Mouse (Mus musculus): ENCODE measurements around the gene Wnt7a.
A peak's percentile ranks its signal among the peaks of the same experiment; 100 is the strongest.

The Wnt7a gene

DNA sequence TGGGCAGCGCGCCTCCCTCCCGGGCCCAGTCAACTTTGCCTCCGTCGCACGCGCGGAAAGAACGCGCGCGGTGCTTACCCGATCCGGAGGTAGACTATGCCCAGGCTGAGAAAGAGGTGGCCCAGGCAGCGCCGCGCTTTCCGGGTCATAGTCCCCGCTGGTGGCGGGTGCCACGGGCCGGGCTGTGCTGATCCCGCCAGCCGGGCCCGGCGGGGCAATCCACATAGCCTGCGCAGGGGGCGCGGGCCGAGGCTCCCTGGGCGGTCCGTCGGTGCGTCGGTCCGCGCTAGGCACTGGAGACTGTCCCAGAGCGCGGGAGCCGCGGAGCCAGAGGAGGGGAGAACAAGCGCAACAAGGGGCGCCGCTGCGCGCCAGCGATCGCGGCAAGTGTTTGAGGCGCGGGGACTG is at the start of gene Wnt7a:
Gene Wnt7a, minus strand, starts transcription at position 403 of the 408 bp plus-strand sequence.
- no peak for DNase-seq (ENCODE audit: low spot score)

DNA sequence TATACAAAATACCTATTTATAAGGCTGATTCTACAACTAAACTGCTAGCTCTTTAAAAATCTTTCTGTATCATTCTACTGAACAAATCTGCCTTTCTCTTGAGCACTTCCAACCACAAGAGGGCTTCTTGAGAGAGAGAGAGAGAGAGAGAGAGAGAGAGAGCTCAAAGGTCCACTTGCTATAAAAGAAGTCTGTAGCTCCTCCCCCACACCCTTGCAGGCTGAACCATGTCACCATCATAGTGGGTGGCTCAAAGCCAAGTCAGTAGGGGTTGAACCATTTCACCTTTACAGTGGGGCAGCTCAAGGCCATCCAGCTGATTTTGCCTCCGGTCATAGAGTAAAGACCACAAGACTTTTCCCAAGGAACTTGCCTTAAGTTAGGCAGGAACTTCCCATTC is 48.3 kb upstream of the Wnt7a start:
- DNase-seq (ENCODE audit: low spot score): no peak

DNA sequence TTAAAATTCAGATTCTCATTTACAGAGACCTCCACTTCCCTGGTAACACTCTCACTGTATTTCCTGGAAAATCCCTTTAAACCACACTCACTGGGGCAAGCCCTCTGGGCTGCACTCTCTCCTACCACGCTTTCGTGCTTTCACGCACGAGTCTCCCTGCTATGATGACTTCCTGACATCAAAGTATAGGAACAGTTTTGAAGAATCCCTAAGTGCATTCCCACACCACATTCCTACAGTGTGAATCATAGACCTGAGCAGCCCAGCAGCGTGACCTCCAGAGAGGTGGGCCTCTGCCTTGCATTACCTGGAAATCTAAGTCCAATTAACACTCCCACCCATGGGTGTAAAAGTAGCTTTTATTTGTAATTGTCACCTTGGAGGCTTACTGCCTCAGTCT is 43.4 kb upstream of the Wnt7a start:
- no peak for DNase-seq (ENCODE audit: low spot score)

GRCm38 (mm10) chr6:91452056-91452455 is 40.9 kb upstream of the Wnt7a start:
- DNase-seq (ENCODE audit: low spot score): no peak

GRCm38 (mm10) chr6:91449472-91450225 is 38.5 kb upstream of the Wnt7a start:
- no peak for DNase-seq (ENCODE audit: low spot score)

DNA sequence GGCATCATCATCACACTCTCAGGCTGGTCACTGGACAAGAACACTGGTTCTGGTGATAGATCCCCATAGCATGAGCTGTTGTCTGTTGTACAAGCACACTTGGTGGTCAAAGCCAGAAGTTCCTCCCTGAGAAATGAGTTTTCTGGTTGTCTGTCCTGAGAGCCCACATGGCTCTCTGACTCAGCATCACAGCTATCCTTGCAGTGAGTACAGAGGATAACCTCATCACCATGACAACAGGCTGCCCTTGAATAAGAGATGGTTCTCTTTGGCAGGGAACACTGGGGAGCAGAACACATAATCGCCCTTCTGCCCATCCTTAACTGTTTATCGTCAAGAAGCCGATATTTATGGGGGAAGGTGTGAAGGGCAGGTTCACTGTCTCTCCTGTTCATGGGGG is 34.2 kb upstream of the Wnt7a start:
- no peak for DNase-seq (ENCODE audit: low spot score)

- DNase-seq (ENCODE audit: low spot score): no peak
These were observed 30.0 kb upstream of the Wnt7a start for GRCm38 (mm10) chr6:91441145-91441662.

DNA sequence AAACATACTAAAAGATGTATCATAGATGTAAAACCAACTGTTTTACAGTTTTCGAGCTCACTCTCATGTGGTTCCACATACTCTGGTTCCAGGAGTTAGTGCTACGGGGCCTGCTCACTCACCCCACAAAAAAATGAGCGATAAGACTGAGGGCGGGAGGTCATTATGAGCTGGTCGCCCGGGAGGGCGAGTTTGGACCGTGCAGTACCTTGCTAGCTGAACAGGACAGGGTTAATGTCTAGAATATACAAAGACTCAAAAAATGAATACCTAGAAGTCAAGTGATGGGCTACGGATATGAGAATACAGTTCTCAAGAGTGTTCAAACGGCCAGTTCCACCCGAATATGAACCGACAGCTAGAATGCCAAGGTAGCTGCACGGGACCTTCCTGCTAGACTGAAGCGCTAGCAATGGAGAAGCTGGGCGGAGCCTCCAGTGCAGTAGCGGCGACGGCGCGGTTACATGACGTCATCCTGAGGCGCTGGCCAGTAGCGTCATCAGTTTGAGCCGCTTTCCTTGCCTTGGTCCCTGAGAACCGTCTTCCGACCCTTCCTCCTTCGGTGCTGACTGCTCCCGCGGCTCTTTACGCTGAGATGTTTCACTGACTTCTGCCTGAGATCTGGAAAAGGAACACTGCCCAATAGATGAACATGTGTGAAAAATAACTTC is 29.4 kb upstream of the Wnt7a start:
- peak; percentile 93 for DNase-seq (ENCODE audit: low spot score)

GRCm38 (mm10) chr6:91424151-91424550 is 13.0 kb upstream of the Wnt7a start:
- DNase-seq (ENCODE audit: low spot score): no peak

DNA sequence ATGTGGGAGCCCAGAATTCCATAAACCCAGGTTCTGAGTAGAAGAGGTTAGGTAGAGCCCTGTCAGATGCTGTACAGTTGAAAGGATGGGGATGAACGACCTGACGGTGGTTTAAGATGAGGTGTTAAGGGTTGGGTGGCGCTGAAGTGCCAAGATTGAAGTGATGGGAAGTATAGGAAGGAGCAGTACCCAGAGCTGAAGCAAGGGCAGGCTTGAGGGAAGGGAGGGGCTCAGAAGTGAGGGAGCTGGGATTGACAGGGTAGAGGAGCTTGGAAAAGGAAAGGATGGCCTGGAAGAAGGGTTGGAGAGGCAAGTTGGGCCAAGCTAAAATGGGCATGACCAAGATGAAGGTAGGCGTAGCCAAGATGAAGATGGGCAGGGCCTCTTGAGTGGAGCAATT is 10.5 kb upstream of the Wnt7a start:
- no peak for DNase-seq (ENCODE audit: low spot score)

DNA sequence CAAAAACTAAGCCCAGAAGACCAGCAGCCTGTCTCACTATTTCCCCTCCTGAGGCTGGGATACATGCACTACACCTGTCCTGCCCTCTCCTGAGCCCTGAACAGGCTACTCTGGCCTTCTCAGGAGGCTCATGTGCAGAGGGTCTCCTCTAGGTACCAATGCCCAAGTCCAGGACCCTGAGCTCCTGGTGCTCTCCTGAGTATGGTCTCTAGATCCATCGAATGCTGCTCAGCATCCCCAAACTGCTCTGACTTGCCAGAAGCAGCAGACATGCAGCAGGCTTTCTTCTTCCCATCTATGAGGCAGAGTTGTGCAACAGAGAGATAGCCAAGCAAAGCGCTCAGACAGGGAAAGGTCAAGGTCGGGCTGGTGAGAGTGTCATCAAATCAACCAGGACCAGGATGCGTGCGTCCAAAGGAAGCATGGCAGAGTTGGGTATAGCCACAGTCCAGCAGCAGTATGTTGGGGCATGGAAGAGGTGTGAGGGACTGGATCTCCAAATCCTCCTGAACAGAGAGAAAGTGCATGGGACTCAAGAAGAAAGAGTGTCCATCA is 6.2 kb upstream of the Wnt7a start:
- no peak for DNase-seq (ENCODE audit: low spot score)

- no peak for DNase-seq (ENCODE audit: low spot score)
These were observed 5.0 kb upstream of the Wnt7a start for GRCm38 (mm10) chr6:91416146-91416545.

DNA sequence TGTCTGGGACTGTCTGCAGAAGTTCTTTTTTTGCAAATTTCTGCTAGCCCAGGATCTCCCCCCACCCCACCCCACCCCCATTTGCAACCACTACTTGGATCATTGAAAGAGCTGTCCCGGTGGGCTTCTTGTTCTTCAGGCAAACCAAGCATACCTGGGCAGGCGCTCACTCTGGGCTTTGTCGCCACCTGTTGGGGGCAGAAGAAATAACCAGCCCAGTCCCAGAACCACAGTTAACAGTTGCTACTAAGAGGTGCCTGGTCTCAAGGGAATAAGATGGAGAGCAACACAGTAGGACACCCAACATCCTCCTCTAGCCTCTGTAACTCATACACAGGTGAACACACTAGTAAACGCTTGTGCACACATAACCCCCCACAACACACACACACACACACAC is 3.7 kb upstream of the Wnt7a start:
- no peak for DNase-seq (ENCODE audit: low spot score)

DNA sequence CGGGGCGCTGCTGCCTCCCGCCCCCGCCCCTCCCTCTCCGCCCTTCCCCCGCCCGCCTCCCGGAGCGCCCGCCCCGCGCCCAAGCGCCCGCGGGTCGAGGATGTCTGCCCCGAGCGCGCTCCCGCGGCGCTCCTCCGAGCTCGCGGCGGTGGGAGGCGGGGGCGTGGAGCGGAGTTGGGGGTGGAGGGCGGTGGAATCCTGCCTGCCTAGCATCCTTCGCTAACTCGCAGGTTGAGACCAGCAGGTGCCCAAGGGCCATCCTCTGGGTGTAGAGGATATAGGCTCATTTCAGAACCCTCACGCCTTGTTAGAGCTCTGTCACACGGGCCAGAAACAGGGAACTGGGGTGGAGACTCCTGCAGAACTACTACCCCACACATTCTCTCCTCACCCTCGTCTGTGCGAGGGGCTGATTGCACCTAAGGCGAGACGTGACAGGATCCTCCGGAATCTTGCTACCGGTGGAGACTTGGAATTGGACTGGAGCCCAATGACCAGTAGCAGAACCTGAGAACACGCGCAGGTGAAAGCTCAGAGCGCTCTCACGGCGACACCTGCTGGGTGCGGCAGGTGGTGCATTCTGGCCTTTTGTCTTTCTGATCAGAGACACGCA is 312 bp upstream of the Wnt7a start:
- peak; percentile 37 for DNase-seq (ENCODE audit: low spot score)

DNA sequence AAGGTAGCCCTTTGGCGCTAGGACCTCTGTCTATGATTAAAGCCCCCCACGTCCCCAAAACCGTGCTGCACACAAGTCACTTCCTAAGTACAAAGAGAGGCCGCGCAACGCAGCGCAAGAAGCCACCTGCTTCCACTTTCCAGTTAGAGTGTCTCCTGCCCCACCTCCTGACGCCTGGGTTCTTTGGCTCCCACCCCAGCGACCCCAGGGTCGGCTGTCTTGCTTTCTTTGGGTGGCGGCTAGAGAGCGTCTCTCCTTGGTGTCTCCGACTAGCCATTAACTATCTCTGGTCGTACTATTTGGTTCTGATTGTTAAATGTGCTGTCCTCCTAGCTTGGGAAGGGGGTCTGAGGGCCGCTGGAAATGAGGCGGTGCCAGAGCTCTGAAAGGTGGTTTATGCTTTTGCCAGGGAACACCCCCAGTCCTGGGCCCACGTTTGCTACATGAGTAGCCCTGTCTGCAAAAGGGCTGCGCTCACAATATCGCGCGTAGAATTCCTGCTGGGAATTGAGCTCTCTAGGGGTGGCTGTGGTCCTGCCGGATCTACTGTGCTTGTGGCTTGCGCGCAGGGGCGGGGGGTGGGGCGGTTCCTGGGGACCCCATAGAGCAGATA is 889 bp downstream of the Wnt7a start:
- DNase-seq (ENCODE audit: low spot score): no peak

DNA sequence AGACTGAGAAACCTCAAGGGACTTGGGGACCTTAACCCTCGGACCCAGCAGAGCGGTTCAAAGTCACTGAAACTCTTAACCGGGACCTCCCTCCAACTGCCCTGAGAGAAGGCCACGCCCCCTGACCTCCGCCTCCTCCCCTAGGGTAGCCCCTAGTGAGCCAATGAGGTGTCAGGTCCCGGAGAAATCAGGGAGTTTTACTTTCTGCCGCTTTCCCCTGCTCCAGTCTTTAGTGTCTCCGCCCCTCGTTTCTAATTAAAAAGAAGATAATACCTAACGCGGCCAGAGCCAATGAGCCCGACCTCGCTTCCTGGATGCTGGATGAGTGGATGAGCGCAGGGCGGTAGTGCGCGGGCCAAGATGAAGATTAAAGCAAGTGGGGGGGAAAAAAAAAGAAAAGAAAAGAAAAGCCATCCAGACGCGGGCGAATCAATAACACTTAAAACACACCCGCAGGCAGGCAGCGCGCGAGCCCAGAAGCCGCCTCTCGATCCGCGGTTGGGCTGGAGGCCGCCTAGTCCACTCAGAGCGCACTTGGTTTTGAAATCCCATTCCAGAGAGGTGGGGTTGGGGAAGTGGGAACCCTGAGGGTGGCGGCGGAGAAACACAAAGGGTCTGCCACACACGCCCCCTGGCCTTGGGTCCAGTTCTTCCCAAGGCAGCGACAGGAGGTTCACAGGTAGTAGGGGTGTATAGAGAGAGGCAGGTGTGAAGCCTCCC is 1.6 kb downstream of the Wnt7a start:
- no peak for DNase-seq (ENCODE audit: low spot score)

- no peak for DNase-seq (ENCODE audit: low spot score)
These were observed 2.5 kb downstream of the Wnt7a start for GRCm38 (mm10) chr6:91408616-91409015.

DNA sequence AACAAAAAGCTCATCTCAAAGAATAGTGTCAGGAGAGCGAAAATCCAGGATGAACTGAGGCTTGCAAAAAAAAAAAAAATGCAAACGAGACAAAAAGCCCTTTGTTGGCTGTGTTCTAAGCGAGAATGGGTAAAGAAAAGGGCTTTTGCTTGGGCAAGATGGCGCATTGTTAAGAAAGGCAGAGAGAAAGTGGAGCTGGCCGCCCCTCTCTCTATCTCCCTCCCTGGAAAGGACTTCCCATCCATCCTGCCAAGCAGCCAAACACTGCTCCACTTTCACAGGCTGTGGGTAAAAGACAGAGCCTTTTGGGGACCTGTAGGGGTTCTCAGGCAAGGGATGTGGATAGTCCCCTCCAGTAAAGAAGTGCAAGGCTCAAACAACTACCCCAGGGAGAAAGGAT is 9.6 kb downstream of the Wnt7a start:
- DNase-seq (ENCODE audit: low spot score): no peak

GRCm38 (mm10) chr6:91400514-91400913 is 10.6 kb downstream of the Wnt7a start:
- DNase-seq (ENCODE audit: low spot score): no peak

GRCm38 (mm10) chr6:91392475-91393174 is 18.5 kb downstream of the Wnt7a start:
- no peak for DNase-seq (ENCODE audit: low spot score)

- no peak for DNase-seq (ENCODE audit: low spot score)
These were observed 22.0 kb downstream of the Wnt7a start for GRCm38 (mm10) chr6:91389141-91389540.

Data from ovary, postnatal 10 days (tissue).